Comparison of ENCODE assay signal across 27 mouse cellular contexts in genomic region chr17:29690257-29690656, GRCm38 (mm10).
"Had no signal": no experiment of that assay in that cellular context is flagged by ENCODE, and none has a peak within 500 bp of the region (broad histone marks: within the 10 kb centered on the region; RNA-seq: fewer than 3 reads in every experiment).

No protein-coding gene starts in this region.

- H3K4me2 ChIP-seq: heart, embryonic 12.5 days; hindbrain, embryonic 12.5 days; hindbrain, embryonic 14.5 days; intestine, embryonic 15.5 days; kidney, embryonic 15.5 days; limb, embryonic 13.5 days; limb, embryonic 15.5 days; liver, embryonic 11.5 days had no signal

- H3K27me3 ChIP-seq: heart, embryonic 12.5 days; hindbrain, embryonic 12.5 days; intestine, embryonic 15.5 days; kidney, embryonic 15.5 days; limb, embryonic 13.5 days; limb, embryonic 15.5 days had no signal

- H3K27ac ChIP-seq: gastrocnemius, adult 2 months; hindbrain, embryonic 10.5 days; hindbrain, embryonic 12.5 days; hindbrain, embryonic 14.5 days; intestine, embryonic 15.5 days; kidney, embryonic 15.5 days; kidney, postnatal 0 days; layer of hippocampus, adult 2 months; limb, embryonic 13.5 days; limb, embryonic 15.5 days; liver, embryonic 14.5 days had no signal

- H3K4me3 ChIP-seq: gastrocnemius, adult 2 months; heart, embryonic 10.5 days; heart, embryonic 12.5 days; hindbrain, embryonic 10.5 days; hindbrain, embryonic 12.5 days; intestine, embryonic 15.5 days; kidney, embryonic 15.5 days; layer of hippocampus, adult 2 months; limb, embryonic 13.5 days; limb, embryonic 15.5 days had no signal

- H3K9me3 ChIP-seq: heart, embryonic 10.5 days; hindbrain, embryonic 10.5 days; hindbrain, embryonic 12.5 days; intestine, embryonic 15.5 days; kidney, embryonic 15.5 days; limb, embryonic 13.5 days; limb, embryonic 15.5 days had no signal

- ATAC-seq: hindbrain, embryonic 16.5 days; inflammation-experienced regulatory T-cells, adult 6 months; intestine, embryonic 15.5 days; intestine, postnatal 0 days had no signal

- H3K9ac ChIP-seq: heart, embryonic 12.5 days; hindbrain, embryonic 12.5 days; hindbrain, embryonic 14.5 days; intestine, embryonic 15.5 days; kidney, embryonic 15.5 days; limb, embryonic 13.5 days; limb, embryonic 15.5 days; liver, embryonic 14.5 days had no signal

- DNase-seq: gastrocnemius, adult 2 months; gastrocnemius, postnatal 10 days; gastrocnemius, postnatal 25 days; heart, adult 18-20 months; heart, postnatal 10 days; heart, postnatal 4 days; kidney, adult 8-10 months; kidney, postnatal 14 days; kidney, postnatal 4 days; layer of hippocampus, postnatal 36 days; left cerebral cortex, postnatal 4 days had no signal

- H3K4me1 ChIP-seq: hindbrain, embryonic 12.5 days; intestine, embryonic 15.5 days; limb, embryonic 13.5 days; limb, embryonic 15.5 days had no signal
